Mouse (Mus musculus) limb, embryonic 14.5 days (tissue): Measurements from ENCODE around the gene Ppp4r3b. TPM values are rescaled to one million over a fixed set of nuclear protein-coding genes. Genes with fewer than 3 reads are reported as not detected.

Experiments
- ATAC-seq: fragments of 200-750 bp; cut with Nextera tagmentation; 2 replicates; pipeline ENCODE4 v1.8.0; 2017; ENCODE audit warnings: low read depth, moderate number of reproducible peaks, moderate TSS enrichment; ENCODE audit not compliant: low FRiP score
- DNase-seq: peaks from one replicate; pipeline ENCODE4 v3.0.0-alpha.2; 2015; ENCODE audit warnings: low spot score
- H3K27ac ChIP-seq: fragments of 300-500 bp; sonication (generic); replicated peaks from 2 replicates; pipeline ENCODE4 v1.5.1; 2014; ENCODE audit warnings: low read depth, mild to moderate bottlenecking, low read length, moderate library complexity, mixed read lengths
- H3K27me3 ChIP-seq: fragments of 300-500 bp; sonication (generic); 2 replicates; pipeline ENCODE4 v1.6.1; 2014; ENCODE audit warnings: low read length, mixed read lengths; ENCODE audit not compliant: control insufficient read depth, insufficient read depth
- H3K36me3 ChIP-seq: fragments of 300-500 bp; sonication (generic); 2 replicates; pipeline ENCODE4 v1.6.1; 2014; ENCODE audit warnings: mild to moderate bottlenecking, low read length, moderate library complexity, mixed read lengths; ENCODE audit not compliant: control insufficient read depth, insufficient read depth
- H3K4me1 ChIP-seq: fragments of 300-500 bp; sonication (generic); 2 replicates; pipeline ENCODE4 v1.6.1; 2014; ENCODE audit warnings: antibody characterized with exemption, low read length, mixed read lengths; ENCODE audit not compliant: control insufficient read depth, insufficient read depth
- H3K4me2 ChIP-seq: fragments of 300-500 bp; sonication (generic); replicated peaks from 2 replicates; pipeline ENCODE4 v1.6.1; 2014; ENCODE audit warnings: low read depth, mild to moderate bottlenecking, low read length, moderate library complexity; ENCODE audit not compliant: severe bottlenecking
- H3K4me3 ChIP-seq: fragments of 300-500 bp; sonication (generic); replicated peaks from 2 replicates; pipeline ENCODE4 v1.5.1; 2014; ENCODE audit warnings: low read length
- H3K9ac ChIP-seq: fragments of 300-500 bp; sonication (generic); 2 replicates; pipeline ENCODE4 v1.6.1; 2014; ENCODE audit warnings: mild to moderate bottlenecking, low read depth, low read length, moderate library complexity; ENCODE audit not compliant: severe bottlenecking
- H3K9me3 ChIP-seq: fragments of 300-500 bp; sonication (generic); 2 replicates; pipeline ENCODE4 v1.6.1; 2016; ENCODE audit warnings: low read length; ENCODE audit not compliant: control insufficient read depth
- POLR2A ChIP-seq: fragments of 200-500 bp; IDR thresholded peaks from 2 replicates; pipeline ENCODE4 v1.8.0; 2012; ENCODE audit warnings: inconsistent platforms, mild to moderate bottlenecking, moderate library complexity, borderline replicate concordance; ENCODE audit not compliant: insufficient read depth, insufficient read length; ENCODE audit errors: extremely low read depth
- WGBS: fragments of 180-500 bp; shearing (Covaris S2); extraction: QIAGEN DNeasy Blood & Tissue Kit; methylation state at CpG from one replicate; pipeline ENCODE4 v1.1.7; 2014; 5-methylcytosine and 5-hydroxymethylcytosine counted together
- polyA plus RNA-seq, 2 experiments: library from polyadenylated mRNA; depleted of rRNA in 1 of 2; stranded (reverse) in 1 of 2; unstranded in 1 of 2; fragments of >200 nt; fragmentation: Nextera tagmentation in 1 of 2; extraction: Ambion mirVana in 1 of 2; gene quantifications; 2 replicates each; pipeline versions ENCODE4 v1.2.1 to v1.2.3; 2012 to 2014

The Ppp4r3b gene
- polyA plus RNA-seq, 2 experiments, result 21.0 to 77.8 TPM

DNA sequence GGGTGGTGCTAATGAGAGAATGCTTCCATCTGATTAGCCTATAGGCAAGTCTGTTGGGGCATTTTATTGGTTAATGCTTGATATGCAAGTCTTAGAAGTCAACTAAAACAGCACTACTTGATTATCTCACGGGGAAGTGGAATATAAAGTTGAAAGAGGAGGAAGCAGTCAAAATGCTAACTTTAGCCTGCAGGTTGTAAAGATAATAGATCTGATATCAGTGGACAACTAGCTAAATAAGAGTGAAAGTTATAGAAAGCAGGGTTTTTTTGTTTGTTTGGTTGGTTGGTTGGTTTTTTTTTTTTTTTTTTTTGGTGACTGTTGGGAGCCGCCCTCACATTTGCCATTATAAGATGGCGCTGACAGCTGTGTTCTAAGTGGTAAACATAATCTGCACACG is 9.1 kb upstream of the Ppp4r3b start:
- no peak overlapping the region for H3K4me2 ChIP-seq
- 86% methylated on average over 4 of the region's 4 CpGs for WGBS
- peaks cover 25% of the 10 kb centered on the region for H3K36me3 ChIP-seq
- H3K27ac ChIP-seq, result no peak overlapping the region
- no peak for TF ChIP-seq POLR2A
- H3K4me3 ChIP-seq, result no peak overlapping the region
- DNase-seq, result no peak
- no peaks in the 10 kb centered on the region for H3K4me1 ChIP-seq
- H3K27me3 ChIP-seq, result no peaks in the 10 kb centered on the region
- H3K9ac ChIP-seq, result no peak overlapping the region
- no peak for ATAC-seq
- no peaks in the 10 kb centered on the region for H3K9me3 ChIP-seq

DNA sequence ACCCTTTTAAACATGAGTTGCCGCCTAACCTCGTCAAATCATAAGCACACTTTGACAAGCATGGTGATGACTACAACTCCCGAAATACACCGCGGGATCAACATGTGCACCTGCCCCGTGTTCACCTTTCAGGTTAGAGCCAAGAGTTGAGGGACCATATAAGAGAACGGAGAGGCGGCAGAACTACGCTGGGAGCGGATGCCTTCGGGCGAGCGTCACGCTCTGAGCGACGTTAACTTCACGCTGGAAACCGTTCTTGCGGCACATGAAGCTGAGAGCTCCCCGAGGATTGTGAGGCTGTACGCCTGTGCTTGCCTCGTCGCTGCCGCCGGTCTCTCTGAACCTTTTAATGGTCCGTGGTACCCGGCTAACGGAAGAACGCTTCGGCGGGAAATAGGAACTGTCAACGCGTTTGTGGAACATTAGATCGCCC is 715 bp upstream of the Ppp4r3b start:
- Histone ChIP-seq H3K9me3 (no peaks in the 10 kb centered on the region), H3K27ac (peak overlapping the region; percentile 99), H3K4me3 (peak overlapping the region; percentile 99), H3K4me1 (peaks cover 7% of the 10 kb centered on the region), H3K36me3 (0 out of 2 replicates have a peak, but pooled peaks cover 2% of the 10 kb centered on the region), H3K9ac (peak overlapping the region; percentile 100), H3K4me2 (peak overlapping the region; percentile 86), H3K27me3 (no peaks in the 10 kb centered on the region)
- ATAC-seq (peak; percentile 1; the same call in 1 of the 2 replicates), DNase-seq (peak; percentile 40)
- WGBS, result under 1% methylated on average over 33 of the region's 34 CpGs
- TF ChIP-seq POLR2A, result no peak

GRCm38 (mm10) chr11:29173125-29173631 is 488 bp downstream of the Ppp4r3b start:
- ATAC-seq (peak; percentile 69), DNase-seq (peak; percentile 87)
- WGBS, result 0% methylated on average over 36 of the region's 38 CpGs
- no peaks in the 10 kb centered on the region for H3K9me3 ChIP-seq
- H3K27ac ChIP-seq, result peak overlapping the region; percentile 99
- no peaks in the 10 kb centered on the region for H3K27me3 ChIP-seq
- peaks cover 2% of the 10 kb centered on the region; the same call in 1 of the 2 replicates for H3K36me3 ChIP-seq
- H3K9ac ChIP-seq, result peak overlapping the region; percentile 100
- H3K4me2 ChIP-seq, result peak overlapping the region; percentile 69
- peaks cover 7% of the 10 kb centered on the region for H3K4me1 ChIP-seq
- TF ChIP-seq POLR2A, result no peak
- H3K4me3 ChIP-seq, result peak overlapping the region; percentile 99

GRCm38 (mm10) chr11:29173706-29174436 is 1.2 kb downstream of the Ppp4r3b start:
- TF ChIP-seq POLR2A, result no peak
- Histone ChIP-seq H3K4me1 (peaks cover 7% of the 10 kb centered on the region), H3K4me2 (peak overlapping the region; percentile 69), H3K9ac (peak overlapping the region; percentile 100), H3K4me3 (peak overlapping the region; percentile 99), H3K9me3 (no peaks in the 10 kb centered on the region), H3K36me3 (peaks cover 6% of the 10 kb centered on the region; the same call in 1 of the 2 replicates), H3K27me3 (no peaks in the 10 kb centered on the region), H3K27ac (peak overlapping the region; percentile 99)
- 5% methylated on average over 13 of the region's 13 CpGs for WGBS
- ATAC-seq (peak; percentile 0; the same call in 1 of the 2 replicates), DNase-seq (peak; percentile 3)

DNA sequence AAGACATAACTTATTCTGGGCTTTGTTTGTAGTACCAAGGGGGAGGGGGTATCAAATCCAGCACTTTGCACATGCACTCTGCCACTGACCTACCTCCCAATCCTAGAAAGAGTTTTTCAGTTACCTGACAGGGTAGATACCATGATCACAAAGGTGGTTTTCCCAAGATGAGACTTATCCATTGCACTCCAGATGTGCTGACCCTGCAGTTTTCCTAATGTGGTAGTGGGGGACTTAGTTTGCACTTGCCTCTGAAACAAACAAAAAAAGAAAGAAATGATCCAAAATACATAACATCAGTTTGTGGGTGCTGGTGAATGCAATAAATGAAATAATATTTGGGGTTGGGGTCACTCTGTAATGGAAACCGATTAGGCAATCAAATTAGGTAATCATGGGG is 6.6 kb downstream of the Ppp4r3b start:
- no peak for DNase-seq
- H3K9me3 ChIP-seq, result no peaks in the 10 kb centered on the region
- no peak overlapping the region for H3K4me2 ChIP-seq
- WGBS, result 92% methylated on average over 1 of the region's 1 CpGs
- no peak for TF ChIP-seq POLR2A
- H3K4me3 ChIP-seq, result no peak overlapping the region
- H3K27ac ChIP-seq, result no peak overlapping the region
- H3K9ac ChIP-seq, result no peak overlapping the region
- no peaks in the 10 kb centered on the region for H3K4me1 ChIP-seq
- no peak for ATAC-seq
- peaks cover 27% of the 10 kb centered on the region for H3K36me3 ChIP-seq
- H3K27me3 ChIP-seq, result no peaks in the 10 kb centered on the region
